In genomic region chr2:68420223-68420622, GRCm38 (mm10) we compare ENCODE assay signal across 29 mouse cellular contexts. TPM values are rescaled to one million over a fixed set of nuclear protein-coding genes. Genes with fewer than 3 reads are reported as not detected.
DNase-seq lines count a peak whose midpoint lies in the region; ATAC-seq and TF ChIP-seq lines count a peak whose summit lies in the region.
"Had no signal": no experiment of that assay in that cellular context is flagged by ENCODE, and none has a peak within 500 bp of the region (broad histone marks: within the 10 kb centered on the region; RNA-seq: fewer than 3 reads in every experiment).

No protein-coding gene starts in this region.

- H3K27me3 ChIP-seq in heart, embryonic 12.5 days (replicated peaks), result no peaks in the 10 kb centered on the region
- H3K27me3 ChIP-seq in heart, adult 2 months (ENCODE audit: control insufficient read depth, insufficient read depth, low read length), result no peaks in the 10 kb centered on the region
- no peaks in the 10 kb centered on the region for H3K27me3 ChIP-seq in intestine, embryonic 15.5 days (replicated peaks)
- H3K27me3 ChIP-seq in intestine, embryonic 16.5 days (replicated peaks; ENCODE audit: control insufficient read depth, insufficient read depth, low read length), result no peaks in the 10 kb centered on the region
- no peaks in the 10 kb centered on the region for H3K27me3 ChIP-seq in midbrain, embryonic 12.5 days
- H3K27me3 ChIP-seq in midbrain, embryonic 15.5 days (replicated peaks), result no peaks in the 10 kb centered on the region
- H3K27me3 ChIP-seq: embryonic facial prominence, embryonic 12.5 days; hindbrain, embryonic 12.5 days; kidney, embryonic 15.5 days; neural tube, embryonic 13.5 days had no signal

- no peak for TF ChIP-seq CTCF in heart, adult 2 months (IDR thresholded peaks at IDR 0.05)

- no peak for TF ChIP-seq POLR2A in heart, adult 2 months (IDR thresholded peaks at IDR 0.05; ENCODE audit: insufficient read depth, low read depth, low read length)

- no peak overlapping the region for H3K4me3 ChIP-seq in heart, embryonic 12.5 days
- no peak overlapping the region for H3K4me3 ChIP-seq in heart, adult 2 months
- H3K4me3 ChIP-seq in intestine, embryonic 15.5 days (replicated peaks), result no peak overlapping the region
- H3K4me3 ChIP-seq in intestine, embryonic 16.5 days (ENCODE audit: low read length), result no peak overlapping the region
- H3K4me3 ChIP-seq in midbrain, embryonic 12.5 days, result no peak overlapping the region
- no peak overlapping the region for H3K4me3 ChIP-seq in midbrain, embryonic 15.5 days
- H3K4me3 ChIP-seq: embryonic facial prominence, embryonic 12.5 days; hindbrain, embryonic 12.5 days; kidney, embryonic 15.5 days; neural tube, embryonic 13.5 days had no signal

- H3K9me3 ChIP-seq in heart, embryonic 12.5 days (replicated peaks), result no peaks in the 10 kb centered on the region
- H3K9me3 ChIP-seq in intestine, embryonic 15.5 days, result no peaks in the 10 kb centered on the region
- no peaks in the 10 kb centered on the region for H3K9me3 ChIP-seq in intestine, embryonic 16.5 days (ENCODE audit: control insufficient read depth, low read length)
- H3K9me3 ChIP-seq in midbrain, embryonic 12.5 days, result no peaks in the 10 kb centered on the region; the same call in 1 of the 2 replicates
- H3K9me3 ChIP-seq in midbrain, embryonic 15.5 days, result no peaks in the 10 kb centered on the region
- H3K9me3 ChIP-seq: embryonic facial prominence, embryonic 12.5 days; hindbrain, embryonic 12.5 days; kidney, embryonic 15.5 days; neural tube, embryonic 13.5 days had no signal

- H3K4me1 ChIP-seq in heart, embryonic 12.5 days (replicated peaks), result peaks cover 43% of the 10 kb centered on the region
- H3K4me1 ChIP-seq in heart, adult 2 months (ENCODE audit: control insufficient read depth, insufficient read depth, low read length), result peaks cover 6% of the 10 kb centered on the region; the same call in 1 of the 2 replicates
- H3K4me1 ChIP-seq in intestine, embryonic 15.5 days (replicated peaks), result 0 out of 2 replicates have a peak, but pooled peaks cover 3% of the 10 kb centered on the region
- H3K4me1 ChIP-seq in intestine, embryonic 16.5 days (ENCODE audit: control insufficient read depth, insufficient read depth, low read length), result peaks cover 12% of the 10 kb centered on the region
- no peaks in the 10 kb centered on the region for H3K4me1 ChIP-seq in midbrain, embryonic 12.5 days
- no peaks in the 10 kb centered on the region for H3K4me1 ChIP-seq in midbrain, embryonic 15.5 days
- H3K4me1 ChIP-seq: embryonic facial prominence, embryonic 12.5 days; hindbrain, embryonic 12.5 days; neural tube, embryonic 13.5 days had no signal

- no peak for ATAC-seq in heart, embryonic 12.5 days (ENCODE audit: insufficient number of reproducible peaks, low FRiP score)
- peak; percentile 18; the same call in 1 of the 2 replicates for ATAC-seq in intestine, embryonic 15.5 days
- ATAC-seq in intestine, embryonic 16.5 days, result no peak
- 0 out of 2 replicates have a peak, but pooled peaks have one; percentile 23 for ATAC-seq in midbrain, embryonic 12.5 days (ENCODE audit: low FRiP score, low read depth)
- ATAC-seq in midbrain, embryonic 15.5 days (replicated peaks), result no peak
- ATAC-seq: CD4-positive, CD25-positive, alpha-beta regulatory T cell, adult 4 months; forebrain, embryonic 14.5 days; hindbrain, postnatal 0 days had no signal

- intact Hi-C loops in heart, adult 2 months (cut with DNase I), result no loop called here

- no peak for TF ChIP-seq EP300 in heart, adult 2 months (IDR thresholded peaks at IDR 0.05; ENCODE audit: insufficient read depth, low read depth, low read length)

- peaks cover 3% of the 10 kb centered on the region; the same call in 1 of the 2 replicates for H3K36me3 ChIP-seq in heart, embryonic 12.5 days
- peaks cover 8% of the 10 kb centered on the region for H3K36me3 ChIP-seq in heart, adult 2 months (ENCODE audit: control insufficient read depth, insufficient read depth, low read length)
- no peaks in the 10 kb centered on the region for H3K36me3 ChIP-seq in intestine, embryonic 15.5 days
- H3K36me3 ChIP-seq in intestine, embryonic 16.5 days (ENCODE audit: control insufficient read depth, insufficient read depth, low read length), result no peaks in the 10 kb centered on the region
- no peaks in the 10 kb centered on the region for H3K36me3 ChIP-seq in midbrain, embryonic 12.5 days
- H3K36me3 ChIP-seq in midbrain, embryonic 15.5 days (replicated peaks), result no peaks in the 10 kb centered on the region
- H3K36me3 ChIP-seq: embryonic facial prominence, embryonic 12.5 days; kidney, embryonic 15.5 days; neural tube, embryonic 13.5 days had no signal

- DNase-seq in heart, adult 2 months, result no peak
- no peak for DNase-seq in frontal cortex, adult 2 months (ENCODE audit: extremely low spot score in 1 of 2, low spot score in 1 of 2)
- DNase-seq: cerebellum, adult 11 months; cerebellum, adult 9-10 months; cerebellum, postnatal 36 days; embryo, embryonic 11 days; gastrocnemius, postnatal 25 days; kidney, adult 18-20 months; kidney, postnatal 36 days; layer of hippocampus, postnatal 36 days; liver; lung, adult 2 months; lung, postnatal 10 days; thymus, adult 2 months; thymus, postnatal 36 days had no signal

- H3K79me2 ChIP-seq in heart, adult 2 months (replicated peaks; ENCODE audit: control insufficient read depth, insufficient read depth, low read length), result peaks cover 2% of the 10 kb centered on the region; the same call in 1 of the 2 replicates

- 80% methylated on average over 6 of the region's 6 CpGs for WGBS in heart, embryonic 12.5 days
- WGBS in heart, adult 2 months, result 80% methylated on average over 6 of the region's 6 CpGs
- WGBS in intestine, embryonic 15.5 days, result 69% methylated on average over 6 of the region's 6 CpGs
- WGBS in intestine, embryonic 16.5 days, result 71% methylated on average over 6 of the region's 6 CpGs
- 92% methylated on average over 6 of the region's 6 CpGs for WGBS in midbrain, embryonic 12.5 days
- 92% methylated on average over 6 of the region's 6 CpGs for WGBS in midbrain, embryonic 15.5 days

- H3K4me2 ChIP-seq in heart, embryonic 12.5 days, result no peak overlapping the region
- no peak overlapping the region for H3K4me2 ChIP-seq in intestine, embryonic 15.5 days (replicated peaks)
- H3K4me2 ChIP-seq in intestine, embryonic 16.5 days (ENCODE audit: low read depth, low read length), result no peak overlapping the region
- no peak overlapping the region for H3K4me2 ChIP-seq in midbrain, embryonic 12.5 days (replicated peaks)
- no peak overlapping the region for H3K4me2 ChIP-seq in midbrain, embryonic 15.5 days
- H3K4me2 ChIP-seq: embryonic facial prominence, embryonic 12.5 days; hindbrain, embryonic 12.5 days; kidney, embryonic 15.5 days; neural tube, embryonic 13.5 days had no signal

- no peak overlapping the region for H3K9ac ChIP-seq in heart, embryonic 12.5 days
- H3K9ac ChIP-seq in heart, adult 2 months (ENCODE audit: low read depth, low read length), result no peak overlapping the region
- H3K9ac ChIP-seq in intestine, embryonic 15.5 days, result no peak overlapping the region
- H3K9ac ChIP-seq in intestine, embryonic 16.5 days (ENCODE audit: low read depth, low read length), result no peak overlapping the region
- no peak overlapping the region for H3K9ac ChIP-seq in midbrain, embryonic 12.5 days (replicated peaks)
- H3K9ac ChIP-seq in midbrain, embryonic 15.5 days, result no peak overlapping the region
- H3K9ac ChIP-seq: embryonic facial prominence, embryonic 12.5 days; hindbrain, embryonic 12.5 days; kidney, embryonic 15.5 days; liver, embryonic 14.5 days; neural tube, embryonic 13.5 days had no signal

- peak overlapping the region; percentile 40; the same call in 1 of the 2 replicates for H3K27ac ChIP-seq in heart, embryonic 12.5 days (ENCODE audit: poor library complexity, severe bottlenecking)
- no peak overlapping the region for H3K27ac ChIP-seq in heart, adult 2 months
- no peak overlapping the region for H3K27ac ChIP-seq in intestine, embryonic 15.5 days
- no peak overlapping the region for H3K27ac ChIP-seq in intestine, embryonic 16.5 days (ENCODE audit: low read length)
- no peak overlapping the region for H3K27ac ChIP-seq in midbrain, embryonic 12.5 days (replicated peaks)
- no peak overlapping the region for H3K27ac ChIP-seq in midbrain, embryonic 15.5 days
- H3K27ac ChIP-seq: embryonic facial prominence, embryonic 12.5 days; hindbrain, embryonic 12.5 days; hindbrain, postnatal 0 days; kidney, embryonic 15.5 days; liver, embryonic 14.5 days; macrophage; neural tube, embryonic 13.5 days had no signal

RNA-seq across cellular contexts. Expression of gene Stk39, which starts 51.8 kb away (rescaled TPM):
- polyA plus RNA-seq in heart, embryonic 12.5 days (2016; fragmentation: Nextera tagmentation; extraction: Ambion mirVana), result 75.5 and 77.2 TPM in 2 replicates
- 10 to 100 TPM; 80.9 to 85.2 TPM for total RNA-seq in heart, adult 2 months (2021)
- 26.4 and 34.2 TPM in 2 replicates for polyA plus RNA-seq in heart, adult 2 months (2012; rRNA removed)
- 14.2 and 14.5 TPM in 2 replicates for polyA plus RNA-seq in intestine, embryonic 15.5 days (2015; fragmentation: Nextera tagmentation; extraction: Ambion mirVana)
- 4.5 and 5.9 TPM in 2 replicates for polyA plus RNA-seq in intestine, embryonic 16.5 days (2015; fragmentation: Nextera tagmentation; extraction: Ambion mirVana)
- polyA plus RNA-seq in midbrain, embryonic 12.5 days (2016; fragmentation: Nextera tagmentation; extraction: Ambion mirVana), result 44.6 and 52.5 TPM in 2 replicates
- 22.7 and 24.6 TPM in 2 replicates for polyA plus RNA-seq in midbrain, embryonic 15.5 days (2015; fragmentation: Nextera tagmentation; extraction: Ambion mirVana)
- 37.2 and 38.1 TPM in 2 replicates for polyA plus RNA-seq in frontal cortex, adult 2 months (2012; rRNA removed)

Comparison
In these comparisons a context has a peak if more than half of its experiments do, and no peak if none do; other contexts are left out.
1. ATAC-seq: peak in intestine, embryonic 15.5 days (single experiment) and midbrain, embryonic 12.5 days (single experiment); none in heart, embryonic 12.5 days (single experiment), intestine, embryonic 16.5 days (single experiment) and midbrain, embryonic 15.5 days (single experiment).